Mouse (Mus musculus) ES-CJ7 (cell line): ENCODE results near the gene Gpsm1.

Source experiments
- DNase-seq: peaks from one replicate; pipeline ENCODE4 v3.0.0; 2011; ENCODE audit warnings: low read depth, low spot score

Gene Gpsm1

DNA sequence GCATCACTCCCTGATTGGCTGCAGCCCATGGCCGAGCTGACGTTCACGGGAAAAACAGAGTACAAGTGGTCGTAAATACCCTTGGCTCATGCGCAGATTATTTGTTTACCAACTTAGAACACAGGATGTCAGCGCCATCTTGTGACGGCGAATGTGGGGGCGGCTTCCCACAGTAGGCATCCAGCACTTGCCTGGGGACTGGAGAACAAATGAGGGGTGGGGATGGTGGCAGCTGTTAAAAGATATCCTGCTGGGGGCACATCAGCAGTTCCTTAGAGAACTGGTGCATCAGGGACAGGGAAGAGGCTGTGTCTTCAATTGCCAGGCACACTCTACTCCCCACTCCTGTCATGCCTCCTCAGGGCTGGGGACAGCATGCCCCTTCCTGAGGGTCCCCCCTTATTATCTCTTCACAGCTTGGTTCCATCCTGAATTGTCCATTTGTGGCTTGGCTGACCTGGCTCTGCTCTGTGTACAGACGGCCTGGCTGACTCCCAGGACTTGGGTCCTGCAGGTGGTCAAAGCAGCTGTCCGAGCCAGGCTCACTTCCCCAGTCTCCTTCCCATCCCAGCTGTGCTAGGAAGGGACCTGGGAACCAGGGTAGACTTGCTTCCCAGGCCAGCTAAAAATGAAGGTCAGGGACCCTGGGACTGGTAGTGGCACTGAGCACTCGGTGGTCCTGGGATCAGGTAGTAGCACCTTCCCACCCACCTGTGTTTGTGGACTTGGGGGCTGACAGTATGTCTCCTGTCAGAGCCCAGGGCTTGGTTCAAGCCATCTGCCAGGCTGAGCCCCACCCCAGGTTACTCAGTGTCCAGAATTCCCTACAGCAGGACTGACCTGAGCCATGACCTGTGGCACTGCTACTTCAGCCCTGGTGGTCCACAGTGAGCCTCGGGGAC is 23.2 kb downstream of the Gpsm1 start:
- no peak for DNase-seq

DNA sequence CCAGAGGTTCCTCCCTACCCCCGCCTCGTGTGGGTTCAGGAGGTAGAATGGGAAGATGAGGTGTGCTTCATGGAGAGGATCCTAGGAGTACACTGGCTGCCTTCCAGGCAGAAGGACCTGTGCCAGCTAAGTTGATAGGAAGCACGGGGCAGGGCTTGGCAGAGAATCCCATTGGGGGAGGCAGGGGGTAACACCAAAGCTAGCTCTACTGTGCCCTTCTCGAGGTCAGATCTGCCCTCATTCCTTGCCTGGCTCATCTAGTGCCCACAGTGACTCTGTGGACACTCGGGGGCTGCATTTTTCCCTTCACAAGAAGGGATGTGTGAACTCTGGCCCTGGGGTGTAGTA is 23.9 kb downstream of the Gpsm1 start:
- DNase-seq: no peak

DNA sequence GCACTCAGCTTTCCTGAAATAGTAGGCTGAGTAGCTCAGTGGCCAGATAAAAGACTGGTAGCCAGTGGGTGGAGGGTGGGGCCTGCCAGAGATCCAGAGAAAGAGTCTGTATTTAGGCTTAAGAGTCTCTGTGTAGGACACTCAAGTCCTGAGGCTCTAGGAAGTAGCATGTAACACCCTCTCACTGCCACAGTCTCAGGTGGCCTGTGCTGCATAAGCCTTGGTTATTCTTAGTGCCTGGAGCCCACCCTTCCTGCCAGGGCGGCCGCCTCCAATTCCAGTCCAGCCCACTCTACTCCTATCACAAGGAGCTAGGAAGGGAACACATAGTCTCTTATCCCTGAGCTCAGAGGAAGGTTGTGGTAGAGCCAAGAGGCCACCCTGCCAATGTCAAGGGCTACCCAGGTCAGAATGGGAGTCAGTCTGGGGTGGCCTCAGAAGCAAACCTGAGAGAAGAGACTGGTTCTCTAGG is 26.2 kb downstream of the Gpsm1 start:
- DNase-seq: no peak

DNA sequence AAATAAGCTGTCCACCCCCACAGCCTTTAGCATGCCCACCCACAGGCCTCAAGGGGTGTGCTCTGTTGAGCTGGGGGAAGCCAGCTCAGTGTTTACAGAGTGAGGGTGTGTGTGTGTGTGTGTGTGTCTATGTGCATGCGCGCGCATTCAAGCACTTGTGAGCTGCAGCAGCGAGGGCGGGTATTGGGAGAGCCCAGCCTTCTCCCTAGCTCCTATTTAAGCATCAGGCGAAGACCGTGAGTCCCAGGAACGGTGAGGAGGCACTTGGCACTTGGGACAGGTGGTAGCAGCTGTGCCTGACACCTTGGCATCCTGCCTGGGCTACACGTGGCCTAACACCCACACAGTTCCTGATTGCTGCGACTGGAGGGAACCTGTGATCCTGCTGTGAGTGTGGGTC is 26.7 kb downstream of the Gpsm1 start:
- no peak for DNase-seq

DNA sequence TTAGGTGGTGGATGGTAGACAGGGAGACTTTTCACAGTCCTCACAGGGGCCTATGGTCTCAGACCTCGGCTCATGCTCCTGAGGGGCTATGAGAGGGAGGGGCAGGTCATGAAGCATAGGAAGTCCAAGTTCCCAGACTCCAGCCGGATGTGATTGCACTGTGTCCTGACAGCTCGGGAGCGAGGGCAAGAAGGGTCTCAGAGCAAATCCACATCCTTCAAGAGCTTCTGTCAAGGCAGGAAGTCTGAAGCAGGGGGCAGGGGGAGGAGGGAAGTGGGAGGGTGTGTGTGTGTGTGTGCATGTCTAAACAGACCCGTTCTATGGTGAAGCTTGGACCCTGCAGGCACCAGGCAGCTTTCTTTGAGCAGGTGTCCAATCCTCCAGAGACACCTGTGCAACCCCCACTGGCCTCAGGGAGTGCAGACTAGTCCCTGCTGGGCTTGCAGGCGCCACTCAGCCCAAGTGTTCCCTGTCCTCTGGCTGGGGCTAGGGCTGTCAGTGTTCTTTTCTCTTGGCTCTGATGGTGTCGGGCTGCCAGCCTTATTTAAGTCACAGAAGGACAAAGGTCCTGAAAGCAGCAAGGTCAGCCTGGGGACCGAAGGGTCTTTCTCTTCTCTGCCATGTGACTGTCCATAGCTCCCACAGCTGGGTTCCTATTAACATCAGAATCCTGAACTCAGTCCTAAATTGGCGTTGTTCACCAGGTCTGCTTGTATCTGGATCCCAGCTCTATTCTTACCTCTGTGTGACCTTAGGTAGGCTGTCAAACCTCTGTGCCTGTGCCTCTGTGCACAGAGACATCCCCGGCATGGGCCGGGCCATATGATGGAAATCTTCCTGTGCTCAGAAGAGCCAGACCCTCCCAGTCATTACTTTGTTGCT is 27.5 kb downstream of the Gpsm1 start:
- peak; percentile 56 for DNase-seq

DNA sequence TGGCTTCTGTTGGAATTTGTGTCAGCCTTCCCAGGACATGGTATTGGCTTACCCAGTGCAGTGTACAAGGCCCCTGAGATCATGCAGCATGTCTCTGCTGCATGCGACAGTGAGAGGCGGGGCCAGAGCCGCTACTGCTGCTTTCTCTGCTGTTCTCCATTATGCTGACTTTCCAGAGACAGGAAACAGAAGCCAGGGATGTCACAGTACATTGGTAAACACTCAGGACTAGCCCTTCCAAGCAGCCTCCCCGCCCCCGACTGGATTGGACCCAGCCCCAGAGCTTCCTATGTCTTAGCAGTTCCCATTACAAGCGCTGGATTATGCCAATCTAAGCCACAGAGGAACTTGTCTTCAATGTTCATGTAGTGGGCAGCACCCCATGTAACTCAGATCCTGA is 32.9 kb downstream of the Gpsm1 start:
- DNase-seq: no peak

DNA sequence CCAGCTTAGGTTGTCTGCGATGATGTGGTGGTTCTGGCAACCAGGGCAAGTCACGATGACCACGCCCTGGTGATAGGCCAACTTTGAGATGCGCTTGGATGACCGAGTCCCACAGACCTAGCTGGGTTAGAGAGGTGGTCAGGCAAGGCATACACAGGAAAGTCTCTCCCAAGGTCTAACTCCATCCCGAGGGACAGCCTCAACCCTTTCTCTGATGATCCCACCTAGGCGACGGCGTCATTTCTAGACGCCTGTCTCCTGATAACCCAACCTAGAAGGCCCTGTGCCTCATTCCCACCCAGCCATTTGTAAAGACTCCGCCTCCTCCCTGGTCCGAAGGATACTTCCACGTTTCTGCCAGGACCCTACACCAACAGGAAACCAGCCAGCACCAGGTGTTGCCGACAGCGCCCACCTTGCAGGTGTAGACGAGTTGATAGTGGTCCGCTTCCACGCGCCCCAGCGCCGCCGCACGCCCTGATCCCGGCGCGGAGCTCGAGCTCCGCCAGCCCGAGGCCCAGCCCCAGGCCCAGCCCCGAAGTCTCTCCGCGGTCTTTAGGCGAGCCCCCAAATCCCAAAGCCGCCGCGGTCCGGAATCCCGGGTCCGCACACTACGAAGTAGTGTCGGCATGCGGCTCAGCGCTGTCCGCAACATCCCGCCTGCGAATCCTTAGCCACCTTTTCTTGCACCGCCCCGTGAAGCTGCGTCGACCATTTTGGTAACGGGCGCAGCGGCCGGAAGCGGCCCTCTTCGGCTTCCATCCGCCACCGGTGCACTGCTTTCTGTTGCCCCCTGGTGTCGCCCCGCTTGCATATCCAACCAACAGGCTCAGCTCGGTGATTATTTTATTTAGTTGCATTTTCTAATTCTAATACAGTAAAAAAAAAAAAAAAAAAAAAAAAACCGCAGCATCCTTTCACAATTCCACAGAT is 36.3 kb downstream of the Gpsm1 start, which contains the start of gene Dnlz:
Gene Dnlz (minus strand): TSS at position 753 of the 933 bp plus-strand sequence.
- DNase-seq: peak; percentile 90

DNA sequence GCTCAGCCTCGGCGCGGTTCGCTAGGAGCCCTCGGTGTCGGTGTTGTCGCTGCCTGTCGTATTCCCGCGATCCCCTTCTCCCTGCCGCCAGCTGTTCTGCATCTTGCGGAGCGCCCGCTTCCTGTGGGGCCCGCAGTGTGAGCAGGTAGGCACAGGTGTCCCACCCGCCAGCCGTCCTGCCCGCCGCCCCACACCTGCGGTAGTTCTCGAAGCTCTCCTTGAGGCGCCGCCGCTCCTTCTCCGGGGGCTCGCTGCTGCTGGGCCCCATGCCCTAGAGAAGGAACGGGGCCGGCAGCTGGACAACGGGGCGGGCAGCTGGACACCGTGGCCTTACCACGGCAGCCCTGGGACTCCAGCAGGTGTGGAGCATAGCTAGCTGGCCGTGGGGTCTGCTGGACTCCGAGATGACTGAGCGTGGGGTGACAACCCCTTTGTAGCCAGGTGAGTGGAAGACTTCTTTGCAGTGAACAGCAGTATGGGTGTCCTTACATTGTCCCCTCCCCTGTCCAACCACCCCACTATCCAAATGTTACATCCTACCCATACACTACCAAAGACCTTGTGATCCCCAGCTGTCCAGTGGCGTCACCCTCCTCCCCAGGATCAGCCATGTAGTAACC is 37.1 kb downstream of the Gpsm1 start:
- DNase-seq: no peak

DNA sequence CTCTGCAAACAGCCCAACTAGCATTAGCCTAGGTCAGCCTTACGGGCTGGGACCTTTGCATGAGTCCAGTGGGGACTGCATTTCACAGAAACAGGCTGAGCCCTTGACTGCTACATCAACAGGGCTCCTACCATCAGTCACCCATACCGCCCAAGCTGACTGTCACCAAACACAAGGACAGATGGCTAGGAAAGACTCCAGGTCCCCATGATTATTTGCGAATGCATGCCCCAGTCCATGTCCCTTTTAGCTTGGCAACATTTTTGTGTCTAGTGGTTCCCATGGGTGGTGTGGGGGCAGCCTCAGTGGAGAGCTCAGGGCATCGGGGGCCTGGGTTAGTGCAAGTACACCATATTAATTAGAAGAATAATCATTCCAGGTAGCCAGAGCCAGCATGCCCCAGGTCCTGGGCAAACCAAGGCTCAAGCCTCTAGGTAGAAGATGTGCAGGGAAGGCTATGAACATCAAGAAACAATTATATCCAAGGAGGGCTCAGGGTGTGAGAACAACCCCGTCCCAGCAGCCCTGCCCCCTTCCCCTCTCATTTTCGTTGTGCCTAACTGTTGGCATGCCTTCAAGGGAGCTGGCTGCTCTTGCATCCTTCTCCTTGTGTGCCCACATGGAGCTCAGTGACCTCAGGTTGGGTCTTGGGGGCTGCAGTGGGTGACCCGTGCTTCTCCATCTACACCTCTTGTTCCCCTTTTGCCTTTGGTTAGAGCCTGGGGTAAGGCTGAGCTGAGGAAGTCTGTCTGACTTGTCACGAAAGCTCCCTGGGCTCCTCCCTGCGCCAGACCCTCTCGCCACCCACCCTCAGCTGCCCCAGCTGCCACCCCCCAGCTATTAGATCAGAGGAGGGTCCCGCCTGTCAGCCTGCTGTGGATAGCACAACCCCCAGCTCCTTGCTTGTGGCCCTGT is 38.0 kb downstream of the Gpsm1 start:
- DNase-seq: no peak

DNA sequence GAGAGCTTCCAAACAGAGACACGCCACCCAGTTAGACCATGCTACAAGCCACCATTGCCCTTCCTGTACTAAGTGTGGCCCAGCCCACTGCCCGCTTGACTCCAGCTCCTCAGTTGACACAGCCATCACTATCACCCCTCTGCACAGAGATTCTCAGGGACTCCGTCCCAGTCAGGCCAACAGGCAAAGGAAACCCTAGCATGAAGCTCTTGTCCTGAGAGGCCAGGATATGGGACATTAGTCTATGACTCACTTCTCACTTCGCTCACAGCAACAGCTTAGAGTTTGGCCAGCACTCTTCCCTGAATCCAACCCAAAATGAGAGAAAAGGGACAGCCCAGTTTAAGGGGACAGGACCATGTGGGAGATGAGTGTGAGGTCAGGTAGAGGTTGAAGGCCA is 39.1 kb downstream of the Gpsm1 start:
- DNase-seq: no peak

DNA sequence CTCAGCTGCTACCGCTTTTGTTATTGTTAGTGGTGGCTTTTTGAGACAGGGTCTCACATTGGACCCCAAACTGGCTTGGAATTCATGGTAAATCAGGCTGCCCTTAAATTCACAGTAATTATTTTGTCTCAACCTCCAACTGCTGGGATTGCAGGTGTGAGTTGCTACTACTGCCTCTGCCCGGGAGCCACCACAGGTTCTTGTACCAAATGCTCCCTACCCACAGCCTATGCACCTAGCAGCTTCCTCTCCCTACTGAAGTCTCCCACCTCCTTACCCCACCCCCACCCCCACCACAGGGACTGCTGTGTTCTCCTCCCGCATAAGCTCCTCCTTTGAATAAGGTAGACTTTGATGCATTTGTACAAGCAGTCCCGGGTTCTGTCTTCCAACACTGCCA is 40.9 kb downstream of the Gpsm1 start:
- no peak for DNase-seq

DNA sequence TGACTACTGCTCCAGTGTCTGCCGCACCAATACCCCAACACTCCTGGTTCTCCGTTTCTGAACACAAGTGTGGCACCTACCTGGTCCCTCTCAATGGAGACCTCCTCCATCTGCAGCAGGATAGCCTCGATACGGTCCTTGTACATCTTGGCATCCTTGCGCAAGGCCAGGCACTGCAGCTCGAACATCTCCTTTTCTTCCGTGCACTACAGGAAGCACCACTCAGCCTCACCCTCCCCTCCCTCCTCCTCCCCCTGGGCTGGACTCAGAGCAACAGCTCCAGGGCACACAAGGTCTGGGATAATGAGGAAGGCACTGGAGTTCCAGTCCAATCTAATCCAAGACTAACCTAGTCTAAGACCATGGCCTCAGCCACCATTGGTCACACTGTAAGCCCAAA is 41.4 kb downstream of the Gpsm1 start:
- DNase-seq: no peak

DNA sequence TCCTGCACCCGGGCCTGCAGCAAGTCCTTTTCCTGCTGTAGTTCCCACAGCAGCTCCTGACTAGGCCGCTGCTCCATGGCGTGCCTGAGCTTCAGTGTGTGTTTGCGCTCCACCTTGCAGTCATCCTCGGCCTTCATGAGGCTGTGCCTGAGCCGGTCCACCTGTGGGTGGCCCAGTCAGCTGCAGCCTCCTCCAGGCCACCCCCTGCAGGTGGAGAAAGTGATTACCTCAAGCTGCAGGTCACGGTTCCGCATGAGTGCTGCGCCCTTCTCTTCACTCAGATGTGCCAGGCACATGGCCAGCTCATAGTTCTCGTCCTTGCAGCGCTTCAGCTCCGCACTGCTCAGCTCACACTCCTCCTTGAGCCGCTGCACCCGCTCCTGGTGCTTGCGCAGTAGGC is 42.2 kb downstream of the Gpsm1 start:
- DNase-seq: peak; percentile 42

DNA sequence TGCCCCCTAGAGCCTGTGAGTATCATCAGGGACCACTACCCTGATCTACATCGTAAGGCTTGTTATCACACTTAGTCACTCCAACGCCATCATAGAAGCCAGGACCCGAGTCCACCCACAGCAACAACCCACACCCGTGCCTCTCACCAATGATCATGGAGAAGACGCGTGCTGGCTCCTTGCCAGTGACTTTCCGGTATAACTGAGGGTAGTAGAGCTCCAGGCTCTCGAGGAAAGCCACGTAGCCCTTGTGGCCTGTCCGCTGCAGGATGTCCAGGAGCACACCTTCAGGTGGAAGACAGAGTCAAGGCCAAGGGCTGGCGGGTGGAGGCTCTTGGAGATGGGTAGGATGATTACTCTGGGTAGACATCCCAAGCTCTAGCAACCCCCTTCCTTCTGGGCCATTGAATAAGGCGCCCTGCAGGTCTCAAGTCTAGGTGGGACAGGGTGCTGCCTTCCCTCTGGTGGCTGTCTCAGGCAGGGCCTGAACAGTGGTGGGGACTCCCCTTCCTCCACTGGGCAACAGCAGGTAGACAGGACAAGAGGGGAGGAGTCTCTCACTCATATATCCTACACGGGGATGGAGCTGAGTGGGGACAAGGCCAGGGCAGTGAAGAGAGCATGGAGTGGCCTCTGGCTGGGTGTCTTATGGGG is 43.5 kb downstream of the Gpsm1 start:
- no peak for DNase-seq

DNA sequence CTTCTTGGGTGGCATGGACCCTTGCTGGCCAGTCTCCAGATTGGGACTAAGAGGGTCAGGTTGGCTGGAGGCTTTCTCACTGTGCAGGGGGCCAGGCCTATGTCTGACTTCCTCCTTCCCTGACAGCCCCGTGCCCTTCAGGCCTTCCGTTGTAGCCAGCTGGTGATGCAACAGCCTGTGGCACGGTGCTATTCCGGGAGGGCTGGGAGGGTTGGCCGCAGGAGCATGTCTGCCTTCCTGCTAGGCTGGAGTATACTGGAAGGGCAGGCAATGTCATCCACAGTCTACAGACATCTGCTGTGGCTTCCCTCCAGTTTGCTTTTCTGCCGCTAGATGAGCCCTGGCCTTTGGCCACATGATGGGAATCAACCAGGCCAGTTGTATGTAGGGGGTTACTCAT is 44.7 kb downstream of the Gpsm1 start:
- DNase-seq: no peak

DNA sequence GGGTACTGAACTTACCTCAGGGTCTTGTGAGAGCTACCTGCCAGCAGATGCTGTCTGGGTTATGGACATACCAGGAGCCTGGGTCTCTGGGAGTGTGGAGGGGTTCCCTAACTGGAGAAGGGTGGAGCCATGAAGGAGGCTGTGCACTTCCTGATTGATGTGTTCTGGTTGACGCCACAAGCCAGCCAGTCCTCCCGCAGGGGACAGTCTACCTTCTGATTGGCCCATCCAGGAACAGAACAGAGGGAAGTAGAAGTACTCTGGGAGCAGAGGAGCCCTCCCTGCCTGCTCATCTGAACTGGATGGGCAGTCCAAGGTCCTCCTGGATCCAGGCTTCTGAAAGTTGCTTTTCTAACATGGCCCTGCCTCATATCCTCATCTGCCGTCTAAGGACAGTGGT is 45.5 kb downstream of the Gpsm1 start, which contains the start of gene Card9:
Gene Card9 (minus strand): TSS at position 147 of the 400 bp plus-strand sequence.
- DNase-seq: no peak

DNA sequence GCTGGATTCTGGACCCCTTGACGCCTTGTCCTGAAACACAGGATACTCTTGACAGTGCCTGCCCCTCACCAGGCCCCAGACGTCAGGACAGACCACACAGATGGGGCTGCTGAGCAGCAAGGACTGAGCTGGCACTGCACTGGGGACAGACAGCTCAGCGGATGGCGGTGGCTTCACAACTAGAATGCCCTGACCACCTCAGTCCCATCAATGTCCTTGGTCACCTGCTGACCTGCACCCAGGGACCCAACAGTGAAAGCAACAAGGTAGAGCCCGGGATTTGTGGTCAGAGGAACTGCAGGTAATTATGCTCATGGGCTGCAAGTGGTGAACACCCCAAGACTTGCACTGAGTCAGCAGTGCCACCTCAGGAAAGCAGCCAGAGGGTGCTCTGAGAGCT is 47.7 kb downstream of the Gpsm1 start:
- no peak for DNase-seq

DNA sequence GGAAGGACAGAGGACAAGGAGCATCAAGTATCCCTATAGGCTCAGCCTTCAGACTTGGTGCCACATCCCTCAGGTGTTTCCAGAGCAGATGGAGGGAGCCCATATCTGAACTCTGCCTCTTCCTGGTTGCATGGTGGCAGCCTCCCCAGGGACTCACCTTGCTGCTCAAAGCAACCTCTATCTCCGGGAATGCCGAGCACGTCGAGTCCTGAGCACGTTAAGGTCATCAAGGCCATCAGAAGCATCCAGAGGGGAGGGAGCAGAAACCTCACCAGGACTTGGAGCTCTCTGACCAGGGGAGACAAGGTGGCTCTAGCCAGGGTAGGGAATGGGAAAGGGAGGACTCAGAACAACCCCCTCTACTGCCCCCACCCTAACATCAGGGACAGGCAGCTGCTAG is 48.2 kb downstream of the Gpsm1 start:
- no peak for DNase-seq

DNA sequence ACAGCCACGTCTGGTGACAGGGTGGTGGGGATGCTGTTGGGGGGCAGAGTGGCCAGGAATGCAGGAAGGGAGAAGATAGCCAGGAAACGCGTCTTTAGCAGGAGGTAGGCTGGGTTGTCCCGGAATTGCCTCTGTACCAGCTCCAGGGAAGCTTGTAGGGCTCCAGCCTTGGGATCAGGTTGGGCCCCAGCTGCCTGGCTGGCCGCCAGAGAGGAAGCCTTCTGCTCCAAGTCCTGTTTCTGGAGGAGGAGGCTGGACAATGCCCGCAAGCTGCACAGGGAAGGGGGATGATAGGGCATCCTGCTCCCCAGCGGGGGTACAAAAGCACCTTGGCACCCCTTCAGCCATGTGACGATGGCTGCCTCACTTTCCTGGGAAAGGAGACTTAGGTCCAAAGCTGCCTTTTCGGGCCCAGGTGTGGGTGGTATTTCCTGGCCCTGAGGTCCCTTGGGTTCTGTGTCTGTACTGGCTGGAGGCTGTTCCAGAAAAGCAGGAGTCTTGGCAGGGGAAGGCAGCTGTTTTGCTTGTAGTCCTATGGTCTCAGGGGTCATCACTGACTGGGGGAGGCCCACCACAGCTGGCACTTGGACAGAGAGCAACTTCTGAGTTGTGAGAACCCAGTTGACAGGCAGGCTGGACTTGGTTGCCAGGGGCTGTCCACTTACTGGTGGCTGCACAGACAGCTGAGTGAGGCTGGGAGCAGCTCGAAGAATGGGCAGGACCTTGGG is 49.6 kb downstream of the Gpsm1 start:
- DNase-seq: no peak
